Mouse (Mus musculus) limb, embryonic 14.5 days (tissue): ENCODE measurements around the gene Ftcd. TPM values are rescaled to one million over a fixed set of nuclear protein-coding genes. Genes with fewer than 3 reads are reported as not detected.
A peak's percentile ranks its signal among the peaks of the same experiment; 100 is the strongest.

Experiments used
- ATAC-seq: fragments of 200-750 bp; cut with Nextera tagmentation; 2 replicates; pipeline ENCODE4 v1.8.0; 2017; ENCODE audit warnings: low read depth, moderate number of reproducible peaks, moderate TSS enrichment; ENCODE audit not compliant: low FRiP score
- DNase-seq: peaks from one replicate; pipeline ENCODE4 v3.0.0-alpha.2; 2015; ENCODE audit warnings: low spot score
- H3K27ac ChIP-seq: fragments of 300-500 bp; sonication (generic); replicated peaks from 2 replicates; pipeline ENCODE4 v1.5.1; 2014; ENCODE audit warnings: low read depth, mild to moderate bottlenecking, low read length, moderate library complexity, mixed read lengths
- H3K27me3 ChIP-seq: fragments of 300-500 bp; sonication (generic); 2 replicates; pipeline ENCODE4 v1.6.1; 2014; ENCODE audit warnings: low read length, mixed read lengths; ENCODE audit not compliant: control insufficient read depth, insufficient read depth
- H3K36me3 ChIP-seq: fragments of 300-500 bp; sonication (generic); 2 replicates; pipeline ENCODE4 v1.6.1; 2014; ENCODE audit warnings: mild to moderate bottlenecking, low read length, moderate library complexity, mixed read lengths; ENCODE audit not compliant: control insufficient read depth, insufficient read depth
- H3K4me1 ChIP-seq: fragments of 300-500 bp; sonication (generic); 2 replicates; pipeline ENCODE4 v1.6.1; 2014; ENCODE audit warnings: antibody characterized with exemption, low read length, mixed read lengths; ENCODE audit not compliant: control insufficient read depth, insufficient read depth
- H3K4me2 ChIP-seq: fragments of 300-500 bp; sonication (generic); replicated peaks from 2 replicates; pipeline ENCODE4 v1.6.1; 2014; ENCODE audit warnings: low read depth, mild to moderate bottlenecking, low read length, moderate library complexity; ENCODE audit not compliant: severe bottlenecking
- H3K4me3 ChIP-seq: fragments of 300-500 bp; sonication (generic); replicated peaks from 2 replicates; pipeline ENCODE4 v1.5.1; 2014; ENCODE audit warnings: low read length
- H3K9ac ChIP-seq: fragments of 300-500 bp; sonication (generic); 2 replicates; pipeline ENCODE4 v1.6.1; 2014; ENCODE audit warnings: mild to moderate bottlenecking, low read depth, low read length, moderate library complexity; ENCODE audit not compliant: severe bottlenecking
- H3K9me3 ChIP-seq: fragments of 300-500 bp; sonication (generic); 2 replicates; pipeline ENCODE4 v1.6.1; 2016; ENCODE audit warnings: low read length; ENCODE audit not compliant: control insufficient read depth
- POLR2A ChIP-seq: fragments of 200-500 bp; IDR thresholded peaks from 2 replicates; pipeline ENCODE4 v1.8.0; 2012; ENCODE audit warnings: inconsistent platforms, mild to moderate bottlenecking, moderate library complexity, borderline replicate concordance; ENCODE audit not compliant: insufficient read depth, insufficient read length; ENCODE audit errors: extremely low read depth
- WGBS: fragments of 180-500 bp; shearing (Covaris S2); extraction: QIAGEN DNeasy Blood & Tissue Kit; methylation state at CpG from one replicate; pipeline ENCODE4 v1.1.7; 2014; 5-methylcytosine and 5-hydroxymethylcytosine counted together
- polyA plus RNA-seq, 2 experiments: library from polyadenylated mRNA; depleted of rRNA in 1 of 2; stranded (reverse) in 1 of 2; unstranded in 1 of 2; fragments of >200 nt; fragmentation: Nextera tagmentation in 1 of 2; extraction: Ambion mirVana in 1 of 2; gene quantifications; 2 replicates each; pipeline versions ENCODE4 v1.2.1 to v1.2.3; 2012 to 2014

Ftcd gene
- polyA plus RNA-seq, 2 experiments, result 0.06 to 0.08 TPM

DNA sequence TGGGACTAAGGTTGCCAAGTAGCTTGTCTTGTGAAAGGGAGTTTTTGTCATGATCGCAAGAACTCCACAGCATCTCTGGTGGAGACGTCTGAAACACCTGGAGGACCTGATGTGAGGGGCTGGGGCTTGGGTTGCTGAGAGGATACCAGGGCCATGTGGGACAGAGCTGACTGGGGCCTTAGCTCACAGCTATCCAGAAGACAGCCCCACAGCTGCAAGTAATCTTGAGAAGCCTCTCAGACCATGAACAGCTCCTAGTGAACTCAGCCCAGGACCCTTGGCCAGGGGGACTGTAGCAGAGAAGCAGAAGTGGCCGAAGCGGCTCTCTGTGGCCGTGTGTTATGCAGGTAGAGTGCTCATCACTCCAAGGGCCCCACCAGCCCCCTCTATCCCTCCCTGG is 59.1 kb downstream of the Ftcd start:
- WGBS, result 36% methylated on average over 2 of the region's 5 CpGs
- Histone ChIP-seq H3K9ac (no peak overlapping the region), H3K36me3 (no peaks in the 10 kb centered on the region), H3K4me1 (peaks cover 40% of the 10 kb centered on the region), H3K4me2 (no peak overlapping the region), H3K27ac (peak overlapping the region; percentile 81), H3K4me3 (no peak overlapping the region), H3K9me3 (no peaks in the 10 kb centered on the region), H3K27me3 (no peaks in the 10 kb centered on the region)
- no peak for DNase-seq
- ATAC-seq, result peak; percentile 72
- TF ChIP-seq POLR2A, result no peak

DNA sequence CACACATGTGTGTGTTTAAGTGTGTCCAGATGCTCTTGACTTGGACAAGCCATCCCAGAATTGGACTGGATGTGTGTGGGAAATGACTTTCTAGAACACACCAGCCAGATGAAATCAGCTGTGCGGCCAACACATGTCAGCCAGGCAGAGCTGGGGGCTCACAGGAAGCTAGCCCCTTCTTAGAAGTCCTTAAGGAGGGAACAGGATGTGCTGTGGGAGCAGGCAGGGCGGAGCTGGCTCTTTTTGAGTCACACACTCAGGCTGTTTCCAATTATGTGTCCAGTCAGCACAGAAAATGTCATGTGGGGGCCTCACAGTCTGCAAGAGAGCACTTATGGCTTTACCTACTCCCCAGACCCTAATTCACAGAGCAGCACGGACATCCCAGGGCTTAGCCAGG is 60.6 kb downstream of the Ftcd start:
- DNase-seq, result peak; percentile 76

DNA sequence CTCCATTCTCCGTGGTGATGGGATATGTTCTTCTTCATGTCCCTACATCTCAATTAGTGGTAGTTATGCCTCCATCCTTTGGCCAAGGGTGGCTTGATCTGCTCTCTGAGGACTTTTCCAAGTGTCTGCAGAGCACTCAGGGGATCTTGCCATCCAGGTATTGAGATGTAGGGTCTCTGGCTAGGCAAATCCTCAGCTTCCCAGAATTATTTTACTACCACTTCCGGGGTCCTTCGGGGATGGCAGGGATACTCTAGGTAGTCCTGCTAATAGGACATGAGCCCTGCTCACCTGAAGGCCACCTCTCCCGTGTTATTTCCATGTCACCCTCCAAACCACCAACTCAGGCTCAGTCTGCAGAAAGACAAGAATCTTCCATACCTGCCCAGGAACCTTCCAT is 61.2 kb downstream of the Ftcd start:
- H3K9me3 ChIP-seq, result no peaks in the 10 kb centered on the region
- no peak overlapping the region for H3K4me2 ChIP-seq
- ATAC-seq (no peak), DNase-seq (no peak)
- H3K27me3 ChIP-seq, result no peaks in the 10 kb centered on the region
- H3K4me1 ChIP-seq, result peaks cover 40% of the 10 kb centered on the region
- no peaks in the 10 kb centered on the region for H3K36me3 ChIP-seq
- H3K4me3 ChIP-seq, result no peak overlapping the region
- WGBS, result 83% methylated on average over 4 of the region's 4 CpGs
- TF ChIP-seq POLR2A, result no peak
- H3K9ac ChIP-seq, result no peak overlapping the region
- peak overlapping the region; percentile 71 for H3K27ac ChIP-seq

More for the DNA sequence above, 60.6 kb downstream of the Ftcd start:
- WGBS, result 29% methylated on average over 2 of the region's 3 CpGs
- H3K27ac ChIP-seq, result peak overlapping the region; percentile 71
- H3K27me3 ChIP-seq, result no peaks in the 10 kb centered on the region
- peak; percentile 49; the same call in 1 of the 2 replicates for ATAC-seq
- no peaks in the 10 kb centered on the region for H3K9me3 ChIP-seq
- no peak for TF ChIP-seq POLR2A
- no peak overlapping the region for H3K9ac ChIP-seq
- no peaks in the 10 kb centered on the region for H3K36me3 ChIP-seq
- peaks cover 40% of the 10 kb centered on the region for H3K4me1 ChIP-seq
- H3K4me2 ChIP-seq, result no peak overlapping the region
- no peak overlapping the region for H3K4me3 ChIP-seq

Other genes with a start within 250 kb of the Ftcd start
- 32.2 and 37.1 TPM in 2 replicates for gene Dip2a, start 230.4 kb upstream of the Ftcd start, polyA plus RNA-seq (2012; rRNA removed)
- 8.3 TPM in 2 replicates for gene Dip2a, start 230.4 kb upstream of the Ftcd start, polyA plus RNA-seq (2014; fragmentation: Nextera tagmentation; extraction: Ambion mirVana)
- not detected in 2 replicates for gene AC141477.1, start 135.2 kb upstream of the Ftcd start, polyA plus RNA-seq (2012; rRNA removed)
- not detected in 2 replicates for gene AC141477.1, start 135.2 kb upstream of the Ftcd start, polyA plus RNA-seq (2014; fragmentation: Nextera tagmentation; extraction: Ambion mirVana)
- gene Pcnt, start 132.9 kb upstream of the Ftcd start, polyA plus RNA-seq (2012; rRNA removed), result 27.9 and 32.8 TPM in 2 replicates
- gene Pcnt, start 132.9 kb upstream of the Ftcd start, polyA plus RNA-seq (2014; fragmentation: Nextera tagmentation; extraction: Ambion mirVana), result 17.2 and 17.3 TPM in 2 replicates
- not detected in 2 replicates for gene 2610028H24Rik, start 126.6 kb upstream of the Ftcd start, polyA plus RNA-seq (2012; rRNA removed)
- gene 2610028H24Rik, start 126.6 kb upstream of the Ftcd start, polyA plus RNA-seq (2014; fragmentation: Nextera tagmentation; extraction: Ambion mirVana), result not detected in 2 replicates
- 45.6 and 46.4 TPM in 2 replicates for gene Mcm3ap, start 106.7 kb upstream of the Ftcd start, polyA plus RNA-seq (2012; rRNA removed)
- 65.8 and 75.2 TPM in 2 replicates for gene Mcm3ap, start 106.7 kb upstream of the Ftcd start, polyA plus RNA-seq (2014; fragmentation: Nextera tagmentation; extraction: Ambion mirVana)
- 3.2 and 3.5 TPM in 2 replicates for gene Ybey, start 106.5 kb upstream of the Ftcd start, polyA plus RNA-seq (2012; rRNA removed)
- gene Ybey, start 106.5 kb upstream of the Ftcd start, polyA plus RNA-seq (2014; fragmentation: Nextera tagmentation; extraction: Ambion mirVana), result 4.3 TPM in 2 replicates
- gene Lss, start 44.1 kb upstream of the Ftcd start, polyA plus RNA-seq (2012; rRNA removed), result 30.2 and 34.9 TPM in 2 replicates
- 23.7 and 25.4 TPM in 2 replicates for gene Lss, start 44.1 kb upstream of the Ftcd start, polyA plus RNA-seq (2014; fragmentation: Nextera tagmentation; extraction: Ambion mirVana)
- 0.05 and 0.13 TPM in 2 replicates for gene Spatc1l, start 13.4 kb upstream of the Ftcd start, polyA plus RNA-seq (2012; rRNA removed)
- not detected in 2 replicates for gene Spatc1l, start 13.4 kb upstream of the Ftcd start, polyA plus RNA-seq (2014; fragmentation: Nextera tagmentation; extraction: Ambion mirVana)
- gene Col6a2, start 48.0 kb downstream of the Ftcd start, polyA plus RNA-seq (2012; rRNA removed), result 365 and 415 TPM in 2 replicates
- 178 and 197 TPM in 2 replicates for gene Col6a2, start 48.0 kb downstream of the Ftcd start, polyA plus RNA-seq (2014; fragmentation: Nextera tagmentation; extraction: Ambion mirVana)
- 444 and 445 TPM in 2 replicates for gene Col6a1, start 150.5 kb downstream of the Ftcd start, polyA plus RNA-seq (2012; rRNA removed)
- gene Col6a1, start 150.5 kb downstream of the Ftcd start, polyA plus RNA-seq (2014; fragmentation: Nextera tagmentation; extraction: Ambion mirVana), result 287 and 330 TPM in 2 replicates